Mouse (Mus musculus): Measurements from ENCODE around the gene Slc27a4.

Slc27a4 gene

GRCm38 (mm10) chr2:29820025-29820817 is 17.8 kb downstream of the Slc27a4 start, which contains the start of gene Urm1:
Gene Urm1 (plus strand): TSS chr2:29820075.
- DNase-seq, result peak; percentile 55

GRCm38 (mm10) chr2:29826318-29826925 is 24.0 kb downstream of the Slc27a4 start:
- DNase-seq, result no peak

DNA sequence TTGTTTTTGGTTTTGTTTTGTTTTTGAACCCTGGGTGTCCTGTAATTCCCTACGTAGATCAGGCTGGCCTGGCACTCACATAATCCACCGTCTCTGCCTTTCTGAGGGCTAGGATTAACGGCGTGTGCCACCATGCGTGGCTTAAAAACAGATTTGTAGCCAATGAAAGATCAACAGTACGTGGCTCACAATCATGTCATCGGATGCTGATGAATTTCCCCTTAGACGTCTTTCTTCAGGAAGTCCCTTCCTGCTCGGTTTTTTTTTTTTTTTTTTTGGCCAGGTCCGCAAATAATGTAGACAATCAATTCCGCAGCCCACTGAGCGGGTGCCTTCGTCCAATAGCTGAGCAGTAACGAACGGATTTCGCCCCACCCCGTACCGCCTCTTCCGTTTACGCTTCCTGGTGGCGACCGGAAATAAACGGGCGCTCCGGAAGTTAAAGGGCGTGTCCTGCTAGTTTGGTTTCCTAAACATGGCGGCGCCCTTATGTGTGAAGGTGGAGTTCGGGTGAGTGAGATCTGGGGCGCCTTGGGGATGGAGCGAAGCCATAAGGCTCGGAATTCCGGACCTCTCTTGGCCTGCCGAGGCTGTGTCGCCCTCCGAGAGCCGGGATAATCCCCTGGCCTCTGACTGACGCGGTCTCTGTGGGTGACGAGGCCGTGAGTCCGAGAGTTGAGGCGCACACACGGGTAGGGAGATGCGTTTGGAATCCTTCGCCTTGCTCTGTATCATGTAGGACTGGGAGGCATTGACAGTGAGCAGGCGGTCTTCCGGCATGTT is 24.7 kb downstream of the Slc27a4 start:
- DNase-seq, result peak; percentile 97

DNA sequence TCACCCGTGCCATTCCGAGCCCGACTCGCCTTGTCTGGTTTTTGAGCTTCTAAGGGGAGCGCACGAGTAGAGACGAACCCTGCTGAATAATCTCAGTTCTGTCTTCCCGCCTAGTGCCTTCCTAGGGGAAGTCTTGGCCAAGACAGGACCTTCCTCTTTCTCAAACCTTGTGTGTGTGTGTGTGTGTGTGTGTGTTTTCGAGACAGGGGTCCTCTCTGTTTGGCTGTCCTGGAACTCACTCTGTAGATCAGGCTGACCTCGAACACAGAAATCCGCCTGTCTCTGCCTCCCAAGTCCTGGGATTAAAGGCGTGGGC is 25.2 kb downstream of the Slc27a4 start:
- DNase-seq, result no peak

DNA sequence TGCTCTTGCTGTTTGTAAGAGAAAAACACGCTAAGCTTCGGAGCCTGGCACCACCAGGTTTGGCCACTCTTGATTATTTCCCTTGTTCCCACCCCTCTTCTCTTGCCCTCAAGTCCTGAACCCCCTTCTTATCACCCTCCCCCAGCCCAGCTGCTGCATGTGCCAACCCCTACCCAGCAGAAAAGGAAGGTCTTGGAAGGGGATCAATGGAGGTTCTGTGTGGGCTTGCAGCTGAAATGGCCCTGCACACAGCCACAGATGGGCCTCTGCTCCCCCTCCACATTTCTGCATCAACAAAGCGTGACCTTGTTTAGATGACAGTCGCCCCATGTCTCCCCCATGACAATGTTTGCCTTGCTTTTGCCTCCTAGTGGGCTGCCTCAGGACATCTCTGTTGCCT is 28.7 kb downstream of the Slc27a4 start:
- peak; percentile 90 for DNase-seq

DNA sequence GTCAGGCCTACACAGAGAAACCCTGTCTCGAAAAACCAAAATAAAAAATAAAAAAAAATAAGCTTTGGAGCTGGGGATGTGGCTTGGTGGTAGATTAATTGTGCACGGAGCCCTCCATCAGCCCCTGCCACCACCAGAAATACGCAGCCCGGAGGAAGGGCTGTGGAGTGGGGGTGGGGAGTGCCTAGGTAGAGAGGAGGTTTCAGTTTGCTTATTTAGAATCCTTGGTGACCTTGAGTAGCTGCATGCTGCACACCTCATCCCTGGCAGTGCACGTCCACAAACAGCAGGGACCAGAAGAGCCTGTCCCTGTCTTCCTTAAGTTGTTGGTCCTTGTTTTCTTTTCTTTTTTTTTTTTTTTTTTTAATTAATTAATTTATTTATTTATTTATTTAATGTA is 31.4 kb downstream of the Slc27a4 start:
- DNase-seq, result no peak

- DNase-seq, result no peak
These were observed 33.0 kb downstream of the Slc27a4 start for GRCm38 (mm10) chr2:29835391-29835899.

DNA sequence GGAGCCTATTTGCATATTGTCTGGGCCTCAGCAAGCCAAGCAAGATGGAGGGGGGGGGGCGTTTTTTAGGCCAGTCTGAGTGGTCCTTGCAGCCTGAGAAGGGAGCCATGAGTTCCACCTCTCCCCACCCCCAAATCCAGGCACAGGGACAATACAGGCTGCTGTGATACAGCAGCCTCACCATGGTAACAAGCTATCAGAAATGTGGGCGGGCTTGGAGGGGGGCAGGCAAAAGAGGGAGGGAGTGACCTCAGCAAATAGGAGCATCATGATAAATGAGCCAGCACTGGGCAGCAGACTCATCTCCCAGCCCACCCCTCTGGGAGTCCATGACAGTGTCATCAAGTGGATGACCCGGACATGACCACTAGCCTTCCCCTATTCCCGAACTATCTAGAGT is 37.0 kb downstream of the Slc27a4 start:
- DNase-seq, result no peak

DNA sequence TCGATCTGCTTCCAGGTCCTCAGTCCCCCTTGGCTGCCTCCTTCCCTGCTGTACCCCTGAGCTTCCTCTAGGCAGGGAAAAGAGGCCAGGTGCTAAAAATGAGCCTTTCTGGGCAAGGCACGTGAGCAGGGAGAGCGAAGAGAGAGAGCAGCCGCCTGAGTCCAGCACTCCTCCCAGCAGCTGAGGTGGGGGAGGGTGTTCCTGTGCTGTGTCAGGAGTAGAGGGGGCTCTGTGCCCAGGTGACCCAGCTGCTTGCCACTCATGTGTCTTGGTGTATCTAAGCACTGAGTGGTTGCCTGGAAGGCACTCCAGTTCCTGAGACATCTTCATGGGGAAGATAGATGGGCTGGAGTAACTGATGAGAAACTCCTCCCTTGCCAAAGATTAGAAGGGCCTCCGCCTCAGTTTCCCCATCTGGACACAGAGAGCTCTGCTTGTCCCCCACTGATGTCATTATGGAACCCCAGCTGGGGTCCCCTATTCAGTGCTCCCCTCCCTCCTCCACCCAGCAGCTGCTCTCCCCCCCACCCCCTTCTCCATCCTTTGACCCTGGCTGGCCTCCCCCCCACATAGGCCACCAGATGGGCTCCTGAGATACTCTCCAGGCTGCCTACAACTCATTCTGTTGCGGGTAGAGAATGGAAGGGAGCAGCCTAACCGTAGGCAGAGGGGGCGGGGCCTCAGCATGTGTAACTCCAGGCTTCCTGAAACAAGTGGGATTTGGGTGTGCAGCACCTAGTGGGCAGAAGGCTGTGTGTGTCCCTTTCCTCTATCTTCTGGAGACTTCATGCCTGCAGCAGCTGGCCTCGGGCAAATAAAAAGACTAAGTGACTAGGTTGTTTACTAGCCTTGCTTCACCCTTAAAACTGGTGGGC is 41.0 kb downstream of the Slc27a4 start:
- DNase-seq, result peak; percentile 80

GRCm38 (mm10) chr2:29844115-29844514 is 41.7 kb downstream of the Slc27a4 start:
- no peak for DNase-seq

- no peak for DNase-seq
These were observed 42.2 kb downstream of the Slc27a4 start for GRCm38 (mm10) chr2:29844661-29845060.

GRCm38 (mm10) chr2:29845636-29846035 is 43.2 kb downstream of the Slc27a4 start:
- DNase-seq, result no peak

DNA sequence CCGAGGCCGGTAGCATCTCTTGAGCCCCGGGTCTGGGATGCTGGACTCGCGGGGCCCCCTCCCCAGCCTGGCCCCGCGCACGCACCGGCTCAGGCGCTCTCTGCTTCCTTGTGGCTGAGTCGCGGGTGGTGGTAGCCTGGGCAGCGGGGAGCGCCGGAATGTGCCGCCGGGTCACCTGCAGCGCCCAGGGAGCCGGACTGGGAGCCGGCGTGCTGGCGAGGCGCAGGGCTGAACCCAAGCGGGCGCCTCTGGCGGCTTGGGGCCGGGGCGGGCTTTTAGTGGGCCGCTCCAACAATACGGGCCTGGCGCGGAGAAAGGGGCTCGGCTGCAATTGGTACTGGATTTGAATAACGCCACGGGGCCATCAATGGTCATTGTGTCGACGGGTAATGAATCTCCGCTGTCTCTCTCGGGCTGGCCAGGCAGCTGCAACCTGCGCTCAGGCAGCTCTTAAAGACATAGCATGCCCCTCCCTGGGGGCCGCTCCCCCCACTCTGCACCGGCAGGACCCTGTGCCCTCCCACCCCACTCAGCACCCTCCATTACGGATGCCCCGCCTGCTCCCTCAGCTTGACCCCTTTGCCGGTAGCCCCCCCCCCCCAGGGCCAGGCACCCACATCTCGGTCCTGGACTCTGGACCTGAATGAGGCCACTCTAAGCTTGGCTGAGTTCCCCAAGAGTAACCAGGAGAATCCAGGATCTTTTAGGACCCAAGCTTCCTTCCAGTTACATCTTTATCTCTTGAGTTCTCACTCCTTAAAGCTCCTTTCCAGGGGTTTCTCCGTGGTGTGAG is 43.8 kb downstream of the Slc27a4 start:
- peak; percentile 71 for DNase-seq

- DNase-seq, result no peak
These were observed 44.5 kb downstream of the Slc27a4 start for GRCm38 (mm10) chr2:29846911-29847310.

GRCm38 (mm10) chr2:29849041-29849440 is 46.6 kb downstream of the Slc27a4 start:
- DNase-seq, result no peak

GRCm38 (mm10) chr2:29849841-29850480 is 47.5 kb downstream of the Slc27a4 start:
- DNase-seq, result no peak

GRCm38 (mm10) chr2:29852957-29853485 is 50.6 kb downstream of the Slc27a4 start:
- no peak for DNase-seq

DNA sequence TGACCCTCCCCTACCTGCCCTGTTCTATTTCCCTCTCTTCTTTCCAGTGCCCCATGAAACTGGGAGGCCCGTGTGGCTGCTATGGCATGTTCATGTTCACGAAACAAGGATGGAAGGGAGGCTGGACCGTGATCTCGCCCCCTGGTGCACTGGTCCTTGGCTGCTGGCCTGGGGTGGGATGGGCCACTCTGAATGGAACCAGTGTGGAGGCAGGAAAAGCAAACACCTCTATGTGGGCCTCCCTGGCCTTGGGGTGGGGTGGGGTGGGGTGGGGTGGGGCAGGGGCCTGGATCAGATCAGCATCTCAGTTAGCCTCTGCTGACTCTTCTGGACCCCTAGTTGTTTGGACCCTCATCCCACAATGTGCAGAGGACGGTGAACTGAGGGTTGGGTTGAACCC is 51.3 kb downstream of the Slc27a4 start:
- no peak for DNase-seq

- DNase-seq, result no peak
These were observed 53.3 kb downstream of the Slc27a4 start for GRCm38 (mm10) chr2:29855585-29856210.

Data from layer of hippocampus, adult 9-11 months (tissue).